ENCODE assay signal across 9 mouse cellular contexts in the genomic region with DNA sequence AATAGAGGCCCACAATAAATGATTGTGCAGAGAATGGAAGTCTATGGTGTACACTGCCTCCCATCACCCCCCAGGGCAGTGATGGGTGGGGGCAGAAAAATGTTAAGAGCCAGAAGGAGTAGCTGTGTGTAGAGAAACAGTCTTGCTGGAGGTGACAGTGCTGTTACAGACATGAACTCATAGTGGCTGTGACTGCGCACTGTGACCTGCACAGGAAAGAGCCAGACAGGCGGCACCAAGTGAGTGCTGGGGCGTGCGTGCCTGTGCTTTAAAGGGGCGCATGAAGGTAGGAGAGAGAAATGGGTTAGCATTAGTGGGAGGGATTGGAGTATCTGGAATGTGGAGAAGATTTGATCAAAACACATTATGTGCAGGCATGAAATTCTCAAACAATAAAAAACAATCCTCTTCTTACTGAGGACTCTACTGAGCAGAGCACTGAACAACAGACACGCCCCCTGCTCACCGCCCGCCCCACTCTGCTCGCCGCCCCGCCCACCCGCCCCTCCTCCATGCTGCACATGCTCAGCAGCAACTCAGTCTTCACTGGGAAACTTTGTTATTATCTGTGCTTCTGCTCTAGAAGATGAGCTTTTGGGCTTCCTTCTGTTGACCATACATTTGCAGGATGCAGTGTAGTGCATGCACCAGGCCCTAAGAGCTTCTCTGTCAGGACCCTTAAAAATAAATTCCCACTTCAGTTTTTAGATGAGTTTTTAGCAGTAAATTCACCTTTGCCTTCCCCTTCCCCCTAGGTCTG. TPM values are rescaled to one million over a fixed set of nuclear protein-coding genes. Genes with fewer than 3 reads are reported as not detected.
A peak's percentile ranks its signal among the peaks of the same experiment; 100 is the strongest.
DNase-seq lines count a peak whose midpoint lies in the region; ATAC-seq and TF ChIP-seq lines count a peak whose summit lies in the region.
"Had no signal": no experiment of that assay in that cellular context is flagged by ENCODE, and none has a peak within 500 bp of the region (broad histone marks: within the 10 kb centered on the region; RNA-seq: fewer than 3 reads in every experiment).

No protein-coding gene starts in this region.

- H3K9me3 ChIP-seq in lung, embryonic 14.5 days (ENCODE audit: low read depth, low read length) = no peaks in the 10 kb centered on the region
- H3K9me3 ChIP-seq in forebrain, postnatal 0 days (ENCODE audit: low read length) = no peaks in the 10 kb centered on the region
- no peaks in the 10 kb centered on the region for H3K9me3 ChIP-seq in limb, embryonic 11.5 days (ENCODE audit: control insufficient read depth, low read length)
- no peaks in the 10 kb centered on the region for H3K9me3 ChIP-seq in neural tube, embryonic 14.5 days (ENCODE audit: control insufficient read depth, low read length)

- no peak overlapping the region for H3K9ac ChIP-seq in lung, embryonic 14.5 days
- H3K9ac ChIP-seq in forebrain, postnatal 0 days = no peak overlapping the region
- peak overlapping the region; percentile 55 for H3K9ac ChIP-seq in limb, embryonic 11.5 days (ENCODE audit: low read length)
- no peak overlapping the region for H3K9ac ChIP-seq in neural tube, embryonic 14.5 days (replicated peaks; ENCODE audit: low read depth, low read length)

- ATAC-seq in lung, embryonic 14.5 days (ENCODE audit: insufficient read depth) = peak; percentile 69; the same call in 1 of the 2 replicates
- peak; percentile 94 for ATAC-seq in forebrain, postnatal 0 days
- ATAC-seq in limb, embryonic 11.5 days (ENCODE audit: insufficient number of reproducible peaks, low FRiP score, low TSS enrichment, low read depth) = peak; percentile 83; the same call in 1 of the 2 replicates
- peak; percentile 69; the same call in 1 of the 2 replicates for ATAC-seq in neural tube, embryonic 14.5 days (ENCODE audit: low read depth)
- ATAC-seq in megakaryocyte-erythroid progenitor cell, adult 5-6 weeks (replicated peaks; ENCODE audit: low FRiP score, low TSS enrichment, poor library complexity, severe bottlenecking) = no peak

- H3K27me3 ChIP-seq in lung, embryonic 14.5 days (ENCODE audit: insufficient read depth, low read length) = no peaks in the 10 kb centered on the region
- H3K27me3 ChIP-seq in forebrain, postnatal 0 days (ENCODE audit: insufficient read depth, low read length) = no peaks in the 10 kb centered on the region
- H3K27me3 ChIP-seq in limb, embryonic 11.5 days (ENCODE audit: control insufficient read depth, insufficient read depth, low read length) = no peaks in the 10 kb centered on the region
- no peaks in the 10 kb centered on the region for H3K27me3 ChIP-seq in neural tube, embryonic 14.5 days (ENCODE audit: control insufficient read depth, insufficient read depth, low read length)

- peak; percentile 19 for DNase-seq in lung, embryonic 14.5 days
- DNase-seq in lung, postnatal 10 days = no peak
- DNase-seq in forebrain, postnatal 0 days = peak; percentile 23
- peak; percentile 51 for DNase-seq in limb, embryonic 11.5 days (ENCODE audit: low spot score)
- DNase-seq in B cell, adult 2 months = no peak
- no peak for DNase-seq in cerebellum, postnatal 14 days
- DNase-seq: cerebellum, adult 11-12 months had no signal

- no peaks in the 10 kb centered on the region for H3K36me3 ChIP-seq in lung, embryonic 14.5 days (ENCODE audit: insufficient read depth)
- H3K36me3 ChIP-seq in forebrain, postnatal 0 days (ENCODE audit: insufficient read depth) = no peaks in the 10 kb centered on the region
- H3K36me3 ChIP-seq in limb, embryonic 11.5 days (ENCODE audit: control insufficient read depth, insufficient read depth, low read length) = no peaks in the 10 kb centered on the region
- no peaks in the 10 kb centered on the region for H3K36me3 ChIP-seq in neural tube, embryonic 14.5 days (ENCODE audit: control insufficient read depth, insufficient read depth, low read length)

- WGBS in lung, embryonic 14.5 days = 45% methylated on average over 12 of the region's 12 CpGs
- 18% methylated on average over 11 of the region's 12 CpGs for WGBS in forebrain, postnatal 0 days
- WGBS in limb, embryonic 11.5 days = 34% methylated on average over 12 of the region's 12 CpGs
- 30% methylated on average over 12 of the region's 12 CpGs for WGBS in neural tube, embryonic 14.5 days

- H3K4me3 ChIP-seq in lung, embryonic 14.5 days (ENCODE audit: low read depth, low read length) = no peak overlapping the region
- H3K4me3 ChIP-seq in forebrain, postnatal 0 days (ENCODE audit: low read depth, low read length) = no peak overlapping the region
- H3K4me3 ChIP-seq in limb, embryonic 11.5 days (ENCODE audit: low read depth, low read length) = no peak overlapping the region; the same call in 1 of the 2 replicates
- H3K4me3 ChIP-seq in neural tube, embryonic 14.5 days (ENCODE audit: low read depth, low read length) = no peak overlapping the region

- TF ChIP-seq CTCF in lung, embryonic 14.5 days (IDR thresholded peaks at IDR 0.05; ENCODE audit: low read depth) = no peak
- no peak for TF ChIP-seq CTCF in forebrain, postnatal 0 days (IDR thresholded peaks at IDR 0.05; ENCODE audit: low read depth)

- H3K27ac ChIP-seq in lung, embryonic 14.5 days (ENCODE audit: low read depth) = no peak overlapping the region
- 0 out of 2 replicates have a peak overlapping the region, but pooled peaks have one; percentile 35 for H3K27ac ChIP-seq in forebrain, postnatal 0 days (ENCODE audit: low read depth, low read length)
- no peak overlapping the region for H3K27ac ChIP-seq in limb, embryonic 11.5 days (replicated peaks; ENCODE audit: low read depth, low read length)
- no peak overlapping the region for H3K27ac ChIP-seq in neural tube, embryonic 14.5 days (ENCODE audit: low read depth, low read length)

- peak overlapping the region; percentile 38 for H3K4me2 ChIP-seq in lung, embryonic 14.5 days
- H3K4me2 ChIP-seq in forebrain, postnatal 0 days (ENCODE audit: low read depth) = peak overlapping the region; percentile 33
- H3K4me2 ChIP-seq in limb, embryonic 11.5 days (ENCODE audit: low read depth, severe bottlenecking) = peak overlapping the region; percentile 38
- H3K4me2 ChIP-seq in neural tube, embryonic 14.5 days (ENCODE audit: low read depth, low read length) = peak overlapping the region; percentile 34; the same call in 1 of the 2 replicates

- H3K4me1 ChIP-seq in lung, embryonic 14.5 days (ENCODE audit: insufficient read depth) = no peaks in the 10 kb centered on the region
- no peaks in the 10 kb centered on the region for H3K4me1 ChIP-seq in forebrain, postnatal 0 days (ENCODE audit: insufficient read depth)
- H3K4me1 ChIP-seq in limb, embryonic 11.5 days (ENCODE audit: control insufficient read depth, insufficient read depth, low read length) = peaks cover 5% of the 10 kb centered on the region; the same call in 1 of the 2 replicates
- no peaks in the 10 kb centered on the region for H3K4me1 ChIP-seq in neural tube, embryonic 14.5 days (ENCODE audit: control insufficient read depth, insufficient read depth, low read length)

RNA-seq across cellular contexts. Expression of a gene that starts 31.6 kb away (rescaled TPM):
- polyA plus RNA-seq in lung, embryonic 14.5 days (2014; fragmentation: Nextera tagmentation; extraction: Ambion mirVana) = not detected in 2 replicates
- 0.31 and 0.33 TPM in 2 replicates for total RNA-seq in forebrain, postnatal 0 days (2014; rRNA removed)
- polyA plus RNA-seq in forebrain, postnatal 0 days (2015; fragmentation: Nextera tagmentation; extraction: Ambion mirVana) = 0.30 and 0.94 TPM in 2 replicates
- polyA plus RNA-seq in limb, embryonic 11.5 days (2014; fragmentation: Nextera tagmentation; extraction: Ambion mirVana) = not detected in 2 replicates
- not detected in 2 replicates for polyA plus RNA-seq in neural tube, embryonic 14.5 days (2014; fragmentation: Nextera tagmentation; extraction: Ambion mirVana)
- not detected in 2 replicates for total RNA-seq in megakaryocyte-erythroid progenitor cell, adult 5-6 weeks (2014; fragmentation: Nextera tagmentation)
- total RNA-seq in megakaryocyte-erythroid progenitor cell, adult 5-6 weeks (2017) = not detected in 2 replicates

RNA-seq across cellular contexts. Expression of a gene that starts 41.3 kb away (rescaled TPM):
- 0.15 and 0.18 TPM in 2 replicates for polyA plus RNA-seq in lung, embryonic 14.5 days (2014; fragmentation: Nextera tagmentation; extraction: Ambion mirVana)
- 0.29 and 0.54 TPM in 2 replicates for total RNA-seq in forebrain, postnatal 0 days (2014; rRNA removed)
- 0.23 and 0.35 TPM in 2 replicates for polyA plus RNA-seq in forebrain, postnatal 0 days (2015; fragmentation: Nextera tagmentation; extraction: Ambion mirVana)
- 0.61 and 0.95 TPM in 2 replicates for polyA plus RNA-seq in limb, embryonic 11.5 days (2014; fragmentation: Nextera tagmentation; extraction: Ambion mirVana)
- 0.17 and 0.89 TPM in 2 replicates for polyA plus RNA-seq in neural tube, embryonic 14.5 days (2014; fragmentation: Nextera tagmentation; extraction: Ambion mirVana)
- total RNA-seq in megakaryocyte-erythroid progenitor cell, adult 5-6 weeks (2014; fragmentation: Nextera tagmentation) = not detected in 2 replicates
- total RNA-seq in megakaryocyte-erythroid progenitor cell, adult 5-6 weeks (2017) = not detected in 2 replicates

RNA-seq across cellular contexts. Expression of a gene that starts 45.9 kb away (rescaled TPM):
- 647 and 712 TPM in 2 replicates for polyA plus RNA-seq in lung, embryonic 14.5 days (2014; fragmentation: Nextera tagmentation; extraction: Ambion mirVana)
- 313 and 545 TPM in 2 replicates for total RNA-seq in forebrain, postnatal 0 days (2014; rRNA removed)
- polyA plus RNA-seq in forebrain, postnatal 0 days (2015; fragmentation: Nextera tagmentation; extraction: Ambion mirVana) = 765 and 965 TPM in 2 replicates
- 670 and 686 TPM in 2 replicates for polyA plus RNA-seq in limb, embryonic 11.5 days (2014; fragmentation: Nextera tagmentation; extraction: Ambion mirVana)
- 737 and 896 TPM in 2 replicates for polyA plus RNA-seq in neural tube, embryonic 14.5 days (2014; fragmentation: Nextera tagmentation; extraction: Ambion mirVana)
- total RNA-seq in megakaryocyte-erythroid progenitor cell, adult 5-6 weeks (2014; fragmentation: Nextera tagmentation) = 536 and 684 TPM in 2 replicates
- total RNA-seq in megakaryocyte-erythroid progenitor cell, adult 5-6 weeks (2017) = 637 and 817 TPM in 2 replicates

Comparison
In these comparisons a context has a peak if more than half of its experiments do, and no peak if none do; other contexts are left out.
1. DNase-seq: peak in lung, embryonic 14.5 days (single experiment), forebrain, postnatal 0 days (single experiment) and limb, embryonic 11.5 days (single experiment); none in lung, postnatal 10 days (single experiment), B cell, adult 2 months (0 of 2) and cerebellum, postnatal 14 days (0 of 2).
2. Peak in every context shown above with its lines, with median percentiles within 50 percentile points of each other: H3K4me2 ChIP-seq.